Mouse (Mus musculus) gastrocnemius, postnatal 14 days (tissue): ENCODE data around the gene Smpd4. TPM values are rescaled to one million over a fixed set of nuclear protein-coding genes. Genes with fewer than 3 reads are reported as not detected.
"Not testable (repeated sequence)": the region's sequence is repeated elsewhere in the genome, so short reads cannot be mapped to it uniquely, and the experiment has no call there.

Experiments
- DNase-seq: peaks from one replicate; pipeline ENCODE4 v3.0.0; 2021; ENCODE audit warnings: mixed read lengths
- intact Hi-C: fragments of 180-260 bp; cut with DNase I; formaldehyde crosslinking; loops from one replicate; pipeline ENCODE4 v1.15.1; 2025; ENCODE audit warnings: low total_unique reads
- long read RNA-seq, 2 experiments: library from polyadenylated mRNA; stranded (forward); transcript quantifications; one replicate each; pipeline ENCODE4 v2.0.0; 2021
- total RNA-seq, 2 experiments: library from RNA; stranded (reverse); gene quantifications; 2 replicates each; pipeline ENCODE4 v1.2.3; 2021

The Smpd4 gene
- total RNA-seq, result 1 to 10 TPM; 8.4 to 9.1 TPM
- long read RNA-seq, experiment 1, full-length matches to known transcripts, result 2 of 3 reads
- long read RNA-seq, experiment 1, partial matches to known transcripts, result 1 of 3 reads
- long read RNA-seq, experiment 1, other reads (novel, unspliced or antisense), result 0 of 3 reads
- long read RNA-seq, experiment 2, full-length matches to known transcripts, result 4 of 8 reads
- long read RNA-seq, experiment 2, partial matches to known transcripts, result 3 of 8 reads
- long read RNA-seq, experiment 2, other reads (novel, unspliced or antisense), result 1 of 8 reads

DNA sequence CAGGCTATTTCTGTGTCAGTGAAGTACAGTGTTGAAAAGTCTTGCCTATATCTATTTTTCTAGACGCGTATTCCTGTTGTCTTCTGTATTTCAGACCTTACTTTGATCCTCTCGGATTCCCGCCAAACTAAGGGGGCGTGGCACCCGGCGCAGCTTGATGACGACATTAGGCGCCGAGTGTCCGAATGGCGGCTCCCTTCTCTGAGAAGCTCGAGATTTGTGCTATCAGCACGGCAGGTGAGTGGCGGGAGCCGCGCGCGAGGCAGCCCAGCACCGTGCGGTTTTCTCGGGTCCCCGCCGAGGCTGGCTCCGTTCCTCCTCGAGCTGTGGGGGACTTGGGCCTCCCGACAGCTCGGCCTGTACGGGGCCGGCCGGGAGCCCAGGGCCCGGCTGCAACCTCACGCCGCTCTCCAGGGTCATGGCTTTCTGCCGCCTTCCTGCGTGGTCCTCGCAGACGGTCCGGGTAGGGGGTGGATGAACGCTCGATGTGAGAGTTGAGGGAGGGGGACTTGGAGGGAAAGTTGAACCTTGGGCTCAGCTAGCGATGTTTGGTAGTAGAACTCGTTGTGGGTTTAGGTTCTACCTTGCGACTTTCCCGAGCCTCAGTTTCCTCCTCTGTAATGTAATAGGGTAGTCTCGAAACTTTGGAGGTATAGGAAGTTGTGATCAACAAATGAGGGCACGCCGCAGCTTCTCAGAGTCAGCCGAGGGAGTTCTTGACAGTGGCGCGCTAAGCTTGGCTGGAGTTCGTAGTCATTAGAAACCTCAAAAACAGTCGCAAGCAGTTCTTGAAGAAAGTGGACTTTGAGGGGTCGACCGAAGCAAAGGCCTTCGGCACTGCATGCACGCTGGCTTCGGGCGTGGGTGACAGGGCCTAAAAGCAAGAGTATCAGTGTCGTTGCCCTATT is at the start of gene Smpd4:
Smpd4 (plus strand) TSS at position 157 of the 908 bp plus-strand sequence.
- peak; percentile 87 for DNase-seq
- intact Hi-C loops, result loop anchor here (5.0 kb wide), 1 partner anchor 62 kb away; no protein-coding TSS in a partner anchor

DNA sequence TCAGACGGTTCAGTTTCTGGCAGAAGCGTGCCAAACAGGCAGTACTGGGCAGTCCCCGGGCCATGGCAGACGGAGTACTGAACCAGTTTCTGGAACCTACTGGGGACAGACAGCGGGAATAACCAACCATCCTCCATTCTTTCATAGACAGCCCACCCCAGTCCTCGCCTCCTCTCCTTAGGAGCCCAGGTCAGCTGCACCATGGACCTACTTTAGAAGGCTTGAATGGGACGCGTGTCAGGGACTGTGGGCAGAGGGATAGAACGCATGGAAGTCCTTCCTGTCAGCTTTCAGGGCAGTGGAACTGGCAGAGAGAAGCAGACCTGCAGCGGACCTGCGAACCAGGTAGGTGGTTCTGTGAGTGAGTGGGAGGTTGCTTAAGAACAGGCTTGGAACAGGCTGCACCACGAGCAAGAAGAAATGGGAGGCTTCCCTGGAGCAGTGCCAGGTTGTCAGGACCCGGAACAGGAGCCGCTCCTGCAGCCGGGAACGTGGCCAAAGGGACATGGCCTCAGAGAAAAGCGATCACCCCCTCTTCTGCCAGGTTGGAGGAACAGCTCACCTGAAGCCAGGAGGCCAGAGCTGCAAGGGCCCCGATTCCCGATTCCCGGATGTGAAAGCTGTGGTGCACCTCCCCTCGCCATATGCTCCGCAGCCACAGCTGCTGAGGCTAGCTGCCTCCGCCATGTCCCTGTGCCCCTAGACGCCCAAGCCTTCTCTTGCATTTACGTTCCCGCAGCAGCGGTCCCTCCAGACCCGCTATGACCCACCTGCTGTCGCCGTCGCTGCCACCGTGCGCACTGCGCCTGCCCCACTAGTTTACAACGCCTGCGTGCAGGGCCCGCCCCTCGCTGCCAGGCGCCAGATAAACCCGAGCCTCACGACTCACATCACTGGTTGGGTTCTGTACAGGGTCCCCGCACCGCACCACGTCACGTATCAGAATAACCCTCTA is 43.0 kb upstream of the Smpd4 start:
- intact Hi-C loops, result no loop called here

DNA sequence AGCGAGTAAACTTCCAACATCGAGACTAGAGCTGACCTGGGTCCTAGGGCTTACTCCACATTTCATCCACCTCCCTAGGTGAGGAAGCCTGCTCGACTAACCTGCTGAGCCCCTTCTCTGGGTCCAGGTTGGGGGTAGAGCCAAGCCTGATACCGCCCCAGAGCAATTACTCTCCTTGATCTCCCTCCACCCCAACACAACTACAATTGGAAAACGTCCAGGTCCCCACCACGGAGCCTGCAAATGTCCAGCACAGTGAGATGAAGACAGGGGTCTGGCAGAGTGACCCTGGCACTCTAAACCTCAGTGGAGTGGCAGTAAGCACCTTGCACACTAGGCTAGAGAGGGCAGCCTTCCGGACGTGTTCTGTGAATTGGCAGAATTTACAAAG is 42.3 kb upstream of the Smpd4 start:
- no peak for DNase-seq
- intact Hi-C loops, result no loop called here

More for the DNA sequence above, 43.0 kb upstream of the Smpd4 start:
- peak; percentile 51 for DNase-seq

DNA sequence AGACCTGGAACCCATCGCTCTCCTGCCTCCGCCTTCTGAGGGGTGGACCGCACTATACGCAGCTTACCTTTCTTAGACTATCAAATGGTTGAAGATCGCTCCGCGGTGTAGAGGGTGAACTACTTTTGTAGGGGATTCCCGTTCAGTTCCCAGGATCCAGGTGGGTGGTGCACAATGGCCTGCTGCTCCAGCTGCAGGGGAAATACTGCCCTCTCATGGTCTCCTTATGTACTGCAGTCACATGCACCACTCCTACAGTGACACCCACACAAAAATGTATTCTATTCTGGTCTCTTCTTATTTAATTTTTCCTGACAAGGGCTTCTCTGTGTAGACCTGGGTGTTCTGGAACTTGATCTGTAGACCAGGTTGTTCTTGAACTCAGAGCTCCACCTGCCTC is 36.1 kb upstream of the Smpd4 start, which contains the start of gene Slc7a4:
Slc7a4 (minus strand) TSS at position 151 of the 400 bp plus-strand sequence.
- intact Hi-C loops, result no loop called here
- DNase-seq, result no peak

DNA sequence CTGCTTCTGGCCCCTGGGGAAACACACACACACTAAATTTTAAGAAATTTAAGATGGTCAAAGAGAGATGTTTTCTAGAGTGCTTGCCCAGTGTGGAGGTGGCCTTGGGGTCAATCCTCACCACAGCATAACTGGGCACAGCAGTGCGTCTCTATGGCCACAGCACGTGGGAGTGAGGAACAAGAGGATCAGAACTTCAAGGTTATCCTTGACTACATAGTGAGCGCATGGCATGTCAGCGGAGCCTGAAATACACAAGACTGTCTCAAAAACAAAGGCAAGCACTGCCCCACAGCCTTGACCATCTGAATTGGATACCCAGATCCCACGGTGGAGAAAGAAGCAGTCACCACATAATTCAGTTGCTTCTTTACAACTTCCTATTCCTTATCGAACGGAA is 34.6 kb upstream of the Smpd4 start:
- no peak for DNase-seq
- intact Hi-C loops, result no loop called here

DNA sequence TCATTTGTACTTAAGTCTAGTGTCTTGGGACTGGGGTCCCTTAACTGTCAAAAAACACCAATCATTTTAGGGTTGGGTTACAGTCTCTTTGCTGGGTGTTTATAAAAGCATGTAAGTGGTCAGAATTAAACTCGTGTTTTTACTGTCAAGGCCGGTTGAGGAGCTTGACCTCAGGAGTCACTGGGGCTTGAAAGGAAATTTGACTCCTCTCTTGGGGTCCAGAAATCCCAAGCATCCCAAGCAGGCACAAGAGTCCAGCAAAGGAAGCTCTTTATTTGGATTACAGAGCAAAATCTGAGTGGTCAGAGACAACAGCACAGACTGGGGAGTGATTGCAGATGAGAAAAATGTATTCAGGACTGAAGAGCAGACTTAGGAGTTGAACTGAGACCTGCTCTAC is 28.4 kb upstream of the Smpd4 start:
- intact Hi-C loops, result loop anchor here (5.0 kb wide), 1 partner anchor 33 kb away; no protein-coding TSS in a partner anchor
- no peak for DNase-seq

DNA sequence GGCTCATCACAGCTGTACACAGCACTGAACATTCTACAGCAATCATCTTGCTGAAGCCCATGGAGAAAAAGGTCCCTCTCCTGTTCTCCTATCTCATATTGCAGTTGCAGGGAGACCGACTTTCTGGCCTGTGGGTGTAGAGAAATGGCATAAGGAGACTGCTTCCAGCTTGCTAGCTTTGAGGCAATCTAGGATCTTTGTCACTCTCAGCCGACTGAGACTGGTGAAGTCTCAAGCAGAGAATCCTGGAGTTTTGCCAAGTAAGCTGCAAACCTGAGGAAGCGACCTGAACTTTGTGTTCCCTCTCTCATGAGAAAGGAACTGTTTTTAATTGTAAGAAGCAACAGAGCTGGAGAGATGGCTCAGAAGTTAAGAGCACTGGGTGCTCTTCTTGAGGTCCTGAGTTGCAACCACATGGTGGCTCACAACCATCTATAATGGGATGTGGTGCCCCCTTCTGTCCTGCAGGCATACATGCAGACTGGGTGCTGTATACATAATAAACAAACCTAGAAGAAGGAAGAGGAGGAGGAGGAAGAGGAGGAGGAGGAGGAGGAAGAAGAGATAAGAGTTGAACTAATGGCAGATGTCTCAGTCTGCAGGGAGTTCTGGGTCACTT is 18.1 kb upstream of the Smpd4 start:
- intact Hi-C loops, result no loop called here
- no peak for DNase-seq

DNA sequence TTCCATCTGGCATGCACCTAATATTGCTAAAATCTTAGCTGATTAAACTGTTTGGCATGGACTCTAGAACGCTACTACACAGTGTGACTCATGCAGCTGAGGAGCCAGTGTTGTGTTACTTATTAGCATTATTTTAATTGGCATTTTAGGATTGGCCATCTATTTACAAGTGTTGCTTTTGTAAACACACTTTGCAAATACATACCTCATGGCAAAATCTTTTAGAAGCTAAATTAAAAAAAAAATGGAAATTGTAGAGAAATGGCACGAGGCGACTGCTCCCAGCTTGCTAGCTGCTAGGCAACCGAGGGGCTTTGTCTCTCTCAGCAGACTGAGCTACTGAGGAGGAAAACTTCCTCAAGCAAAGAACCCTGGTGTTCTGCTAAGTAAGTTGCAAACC is 14.2 kb upstream of the Smpd4 start:
- intact Hi-C loops, result no loop called here
- DNase-seq, result no peak

DNA sequence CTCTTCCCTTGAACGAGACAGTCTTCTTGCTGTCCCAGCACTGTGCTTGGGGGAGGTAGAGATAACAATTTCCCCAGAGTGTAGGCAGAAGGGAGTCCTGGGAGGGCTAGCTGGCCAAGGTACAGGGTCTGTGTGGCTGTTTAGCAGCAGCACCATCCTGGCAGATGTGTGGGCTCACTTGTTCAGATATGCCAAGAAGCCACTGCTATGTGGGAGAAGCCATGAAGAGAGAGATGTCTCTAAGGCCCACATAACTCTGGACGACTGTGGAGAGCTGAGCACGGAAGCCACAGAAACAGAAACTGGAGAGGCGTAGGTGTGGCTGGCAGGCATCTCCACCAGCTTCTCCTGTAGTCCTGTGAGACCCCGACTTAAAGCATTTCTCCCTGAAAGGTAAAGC is 13.5 kb upstream of the Smpd4 start:
- intact Hi-C loops, result no loop called here
- DNase-seq, result no peak

DNA sequence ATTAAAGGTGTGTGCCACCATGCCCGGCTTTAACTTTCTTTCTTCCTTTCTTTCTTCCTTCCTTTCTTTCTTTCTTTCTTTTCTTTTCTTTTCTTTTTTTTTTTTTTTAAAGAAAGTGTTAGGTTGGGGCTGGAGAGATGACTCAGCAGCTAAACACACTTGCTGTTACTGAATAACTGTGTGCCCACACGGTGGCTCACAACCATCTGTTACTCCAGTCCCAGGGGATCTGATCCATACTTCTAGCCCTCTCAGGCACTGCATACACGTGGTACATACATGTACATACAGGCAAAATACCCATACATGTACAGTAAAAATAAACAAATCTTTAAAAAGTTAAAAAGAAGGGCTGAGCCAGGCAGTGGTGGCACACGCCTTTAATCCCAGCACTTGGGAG is 7.8 kb upstream of the Smpd4 start:
- intact Hi-C loops, result no loop called here
- no peak for DNase-seq

DNA sequence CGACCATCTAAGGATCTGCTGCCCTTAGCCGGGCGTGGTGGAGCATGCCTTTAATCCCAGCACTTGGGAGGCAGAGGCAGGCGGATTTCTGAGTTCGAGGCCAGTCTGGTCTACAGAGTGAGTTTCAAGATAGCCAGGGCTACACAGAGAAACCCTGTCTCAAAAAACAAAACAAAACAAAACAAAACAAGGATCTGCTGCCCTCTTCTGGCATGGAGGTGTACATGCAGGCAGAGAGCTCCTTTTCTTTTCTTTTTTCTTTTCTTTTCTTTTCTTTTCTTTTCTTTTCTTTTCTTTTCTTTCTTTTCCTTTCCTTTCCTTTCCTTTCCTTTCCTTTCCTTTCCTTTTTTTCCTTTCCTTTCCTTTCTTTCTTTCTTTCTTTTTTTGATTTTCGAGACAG is 4.4 kb upstream of the Smpd4 start:
- not testable (repeated sequence) for DNase-seq
- intact Hi-C loops, result loop anchor here (5.0 kb wide), 1 partner anchor 57 kb away; no protein-coding TSS in a partner anchor

DNA sequence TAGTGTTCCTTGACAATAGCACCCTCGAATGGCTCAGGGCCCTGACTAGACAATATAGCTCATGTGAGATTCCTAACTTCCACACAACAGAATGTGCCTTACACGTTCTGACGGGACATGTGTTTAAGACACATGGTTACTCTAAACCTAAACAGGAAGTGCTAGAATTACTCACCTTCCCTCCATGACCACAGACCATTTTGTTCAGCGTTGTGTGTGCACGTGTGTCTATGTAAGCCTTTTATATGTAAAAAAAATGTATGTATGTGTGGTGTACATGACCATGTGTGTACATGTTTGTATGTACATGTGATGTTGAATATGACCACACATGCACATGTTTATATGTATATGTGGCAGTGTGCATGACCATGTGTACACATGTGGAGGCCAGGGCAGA is 2.9 kb upstream of the Smpd4 start:
- DNase-seq, result no peak
- intact Hi-C loops, result loop anchor here (5.0 kb wide), 1 partner anchor 59 kb away; no protein-coding TSS in a partner anchor

DNA sequence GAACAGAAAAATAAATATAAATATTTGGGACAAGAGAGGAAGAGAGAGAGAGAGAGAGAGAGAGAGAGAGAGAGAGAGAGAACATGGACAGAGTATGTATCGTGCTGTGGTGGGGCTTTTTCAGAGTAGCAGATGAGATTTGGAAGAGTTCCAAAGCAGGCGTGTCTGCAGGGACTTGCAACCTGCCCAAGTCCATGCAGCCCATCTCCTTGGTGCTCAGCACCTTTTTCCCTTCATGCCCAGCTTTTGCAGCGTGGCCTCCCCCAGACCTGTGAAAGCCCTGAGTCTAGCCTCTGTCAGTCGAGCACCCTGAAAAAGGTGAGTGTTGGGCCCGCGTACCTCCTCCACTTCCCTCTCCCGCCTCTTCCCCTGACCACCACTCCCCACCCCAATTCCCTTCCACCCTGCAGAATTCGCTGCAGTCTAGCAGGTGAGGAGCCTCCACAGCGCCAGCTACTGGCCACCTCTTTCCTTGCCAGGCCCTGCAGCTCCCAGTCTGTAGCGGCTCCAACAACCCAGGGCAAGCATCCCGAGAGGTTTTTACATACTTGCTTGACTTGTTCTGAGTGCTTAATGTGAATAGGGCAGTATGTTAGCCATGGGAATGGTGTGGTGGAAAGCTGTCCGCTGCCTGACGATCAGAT is 1.1 kb upstream of the Smpd4 start:
- DNase-seq, result peak; percentile 26
- intact Hi-C loops, result loop anchor here (5.0 kb wide), 1 partner anchor 61 kb away; no protein-coding TSS in a partner anchor

DNA sequence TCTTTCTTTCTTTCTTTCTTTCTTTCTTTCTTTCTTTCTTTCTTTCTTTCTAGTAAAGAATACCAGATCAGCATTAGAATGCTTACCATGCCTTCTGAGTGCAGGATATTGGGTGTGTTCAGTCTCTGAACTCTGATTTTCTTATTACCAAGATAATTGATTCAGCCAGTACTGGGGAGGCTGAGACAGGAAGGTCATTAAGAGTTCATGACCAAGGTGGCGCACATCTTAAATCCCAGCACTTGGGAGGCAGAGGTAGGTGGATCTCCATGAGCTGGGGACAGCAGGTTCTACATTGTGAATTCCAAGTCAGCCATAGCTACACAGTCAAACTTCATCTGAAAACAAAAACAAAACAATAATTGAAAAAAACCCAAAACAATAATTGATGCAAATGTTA is 2.8 kb downstream of the Smpd4 start:
- intact Hi-C loops, result no loop called here
- no peak for DNase-seq

DNA sequence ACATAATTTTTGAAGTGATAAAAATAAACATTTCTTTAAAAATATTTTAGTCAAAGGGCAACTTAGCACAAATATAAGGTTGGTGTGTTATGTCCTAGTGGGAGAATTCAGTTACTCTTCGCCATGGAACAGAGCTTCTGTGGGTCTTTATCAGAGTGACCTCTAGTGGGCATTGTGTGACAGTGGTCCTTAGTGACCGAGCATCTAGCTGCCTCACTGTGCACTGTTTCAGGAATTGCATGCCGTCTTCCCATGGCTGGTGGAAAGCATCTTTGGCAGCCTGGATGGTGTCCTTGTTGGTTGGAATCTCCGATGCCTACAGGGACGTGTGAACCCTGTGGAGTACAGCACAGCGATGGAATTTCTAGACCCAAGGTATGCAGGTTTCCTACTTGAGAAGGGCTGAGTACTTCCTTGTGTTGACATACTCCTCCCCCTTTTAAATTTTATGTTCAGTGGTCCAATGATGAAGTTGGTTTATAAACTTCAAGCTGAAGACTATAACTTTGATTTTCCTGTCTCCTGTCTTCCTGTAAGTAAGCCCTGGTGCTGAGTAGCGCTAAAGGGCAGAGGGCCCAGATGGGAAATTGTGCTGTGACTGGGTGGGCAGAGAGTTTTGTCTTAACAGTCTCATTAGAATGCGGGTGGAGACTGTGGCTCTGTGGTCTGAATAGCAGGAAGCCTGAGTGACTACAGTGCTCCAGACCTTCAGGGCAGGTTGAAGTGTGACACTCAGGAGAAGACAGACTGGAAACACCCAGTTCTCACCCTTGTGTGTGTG is 6.5 kb downstream of the Smpd4 start:
- intact Hi-C loops, result no loop called here
- no peak for DNase-seq

DNA sequence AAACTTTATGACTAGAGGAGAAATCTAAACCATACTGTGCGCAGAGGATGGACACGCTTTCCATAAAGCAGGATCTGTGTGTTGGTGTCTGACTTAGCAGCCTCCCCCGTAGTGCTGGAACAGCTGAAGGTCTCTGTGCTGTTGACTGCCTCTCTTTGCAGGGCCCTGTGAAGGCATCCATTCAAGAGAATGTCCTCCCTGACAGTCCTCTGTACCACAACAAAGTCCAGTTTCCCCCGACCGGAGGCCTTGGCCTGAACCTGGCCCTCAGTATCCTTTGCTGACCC is 7.1 kb downstream of the Smpd4 start:
- DNase-seq, result no peak
- intact Hi-C loops, result no loop called here

DNA sequence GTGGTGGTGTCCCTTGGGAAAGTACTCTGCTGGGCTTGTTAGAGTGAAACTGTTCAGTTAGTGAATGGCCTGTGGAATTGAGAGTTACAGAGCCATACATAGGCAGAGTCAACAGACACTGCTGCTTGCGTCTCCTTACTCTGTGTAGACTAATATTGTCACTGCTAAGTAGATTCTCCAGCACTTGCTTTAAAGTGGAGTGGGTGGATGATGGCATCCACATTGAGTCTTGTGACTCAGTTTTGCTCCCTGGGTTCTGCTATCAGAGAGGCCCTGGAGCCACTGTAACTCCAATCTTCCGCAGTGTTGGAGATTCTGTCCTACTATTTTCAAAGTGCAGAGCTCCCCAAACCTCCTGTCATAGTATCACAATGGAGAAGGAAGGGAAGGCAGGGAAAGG is 13.4 kb downstream of the Smpd4 start:
- intact Hi-C loops, result no loop called here
- no peak for DNase-seq
